8 mouse cellular contexts compared by ENCODE assay signal in genomic region chr15:94403461-94404070, GRCm38 (mm10).
A peak's percentile ranks its signal among the peaks of the same experiment; 100 is the strongest.
DNase-seq lines count a peak whose midpoint lies in the region; ATAC-seq and TF ChIP-seq lines count a peak whose summit lies in the region.
"Had no signal": no experiment of that assay in that cellular context is flagged by ENCODE, and none has a peak within 500 bp of the region (broad histone marks: within the 10 kb centered on the region; RNA-seq: fewer than 3 reads in every experiment).

No protein-coding gene starts in this region.

- peak overlapping the region; percentile 63 for H3K9ac ChIP-seq in lung, embryonic 15.5 days
- peak overlapping the region; percentile 74 for H3K9ac ChIP-seq in embryonic facial prominence, embryonic 12.5 days
- H3K9ac ChIP-seq in heart, embryonic 15.5 days = peak overlapping the region; percentile 60
- no peak overlapping the region for H3K9ac ChIP-seq in liver, postnatal 0 days (replicated peaks)

- no peak for TF ChIP-seq CTCF in liver, postnatal 0 days (IDR thresholded peaks at IDR 0.05; ENCODE audit: low read depth)

- H3K9me3 ChIP-seq in lung, embryonic 15.5 days = no peaks in the 10 kb centered on the region
- H3K9me3 ChIP-seq in embryonic facial prominence, embryonic 12.5 days = no peaks in the 10 kb centered on the region
- no peaks in the 10 kb centered on the region for H3K9me3 ChIP-seq in heart, embryonic 15.5 days (replicated peaks)
- H3K9me3 ChIP-seq in liver, postnatal 0 days (ENCODE audit: low read length) = no peaks in the 10 kb centered on the region

- H3K27ac ChIP-seq in lung, embryonic 15.5 days = peak overlapping the region; percentile 44; the same call in 1 of the 2 replicates
- peak overlapping the region; percentile 73 for H3K27ac ChIP-seq in embryonic facial prominence, embryonic 12.5 days
- no peak overlapping the region for H3K27ac ChIP-seq in heart, embryonic 15.5 days
- no peak overlapping the region for H3K27ac ChIP-seq in liver, postnatal 0 days (ENCODE audit: low read depth)

- H3K4me1 ChIP-seq in lung, embryonic 15.5 days = peaks cover 12% of the 10 kb centered on the region
- H3K4me1 ChIP-seq in embryonic facial prominence, embryonic 12.5 days = peaks cover 5% of the 10 kb centered on the region
- H3K4me1 ChIP-seq in heart, embryonic 15.5 days (replicated peaks) = peaks cover 14% of the 10 kb centered on the region
- peaks cover 7% of the 10 kb centered on the region; the same call in 1 of the 2 replicates for H3K4me1 ChIP-seq in liver, postnatal 0 days (ENCODE audit: insufficient read depth)

- DNase-seq in lung, adult 18-20 months = no peak
- no peak for DNase-seq in liver, postnatal 0 days
- DNase-seq in adipocyte (ENCODE audit: low spot score) = no peak
- no peak for DNase-seq in layer of hippocampus, adult 9-10 months (ENCODE audit: low spot score)

- WGBS in lung, embryonic 15.5 days = 2% methylated on average over 33 of the region's 34 CpGs
- WGBS in embryonic facial prominence, embryonic 12.5 days = 3% methylated on average over 34 of the region's 34 CpGs
- WGBS in heart, embryonic 15.5 days = under 1% methylated on average over 34 of the region's 34 CpGs
- 3% methylated on average over 34 of the region's 34 CpGs for WGBS in liver, postnatal 0 days (ENCODE audit: insufficient replicate concordance)

- H3K36me3 ChIP-seq in lung, embryonic 15.5 days = no peaks in the 10 kb centered on the region
- H3K36me3 ChIP-seq in embryonic facial prominence, embryonic 12.5 days = no peaks in the 10 kb centered on the region
- H3K36me3 ChIP-seq in heart, embryonic 15.5 days = no peaks in the 10 kb centered on the region
- H3K36me3 ChIP-seq in liver, postnatal 0 days (replicated peaks; ENCODE audit: insufficient read depth, low read length) = no peaks in the 10 kb centered on the region

- peak overlapping the region; percentile 65 for H3K4me3 ChIP-seq in lung, embryonic 15.5 days
- peak overlapping the region; percentile 72 for H3K4me3 ChIP-seq in embryonic facial prominence, embryonic 12.5 days
- H3K4me3 ChIP-seq in heart, embryonic 15.5 days = peak overlapping the region; percentile 80
- peak overlapping the region; percentile 47 for H3K4me3 ChIP-seq in liver, postnatal 0 days (ENCODE audit: low read depth, low read length)
- H3K4me3 ChIP-seq: myocyte had no signal

- H3K4me2 ChIP-seq in lung, embryonic 15.5 days = peak overlapping the region; percentile 94
- peak overlapping the region; percentile 87 for H3K4me2 ChIP-seq in embryonic facial prominence, embryonic 12.5 days (replicated peaks)
- H3K4me2 ChIP-seq in heart, embryonic 15.5 days = peak overlapping the region; percentile 98
- H3K4me2 ChIP-seq in liver, postnatal 0 days (ENCODE audit: low read depth, low read length) = peak overlapping the region; percentile 77

- no peak for TF ChIP-seq EP300 in liver, postnatal 0 days (IDR thresholded peaks at IDR 0.05; ENCODE audit: low read depth)

- peaks cover 16% of the 10 kb centered on the region for H3K27me3 ChIP-seq in lung, embryonic 15.5 days
- 0 out of 2 replicates have a peak, but pooled peaks cover 12% of the 10 kb centered on the region for H3K27me3 ChIP-seq in embryonic facial prominence, embryonic 12.5 days
- peaks cover 30% of the 10 kb centered on the region for H3K27me3 ChIP-seq in heart, embryonic 15.5 days
- peaks cover 36% of the 10 kb centered on the region for H3K27me3 ChIP-seq in liver, postnatal 0 days (ENCODE audit: insufficient read depth, low read length)

- ATAC-seq in lung, embryonic 15.5 days (ENCODE audit: borderline replicate concordance, extremely low read depth, low FRiP score, low TSS enrichment) = peak; percentile 41
- ATAC-seq in embryonic facial prominence, embryonic 12.5 days (ENCODE audit: insufficient number of reproducible peaks, insufficient read depth, low FRiP score, low TSS enrichment) = peak; percentile 57
- ATAC-seq in heart, embryonic 15.5 days (replicated peaks; ENCODE audit: insufficient number of reproducible peaks, insufficient read depth, low FRiP score, low read depth) = peak; percentile 9; the same call in 1 of the 2 replicates
- ATAC-seq in liver, postnatal 0 days = 0 out of 2 replicates have a peak, but pooled peaks have one; percentile 7

Comparison
In these comparisons a context has a peak if more than half of its experiments do, and no peak if none do; other contexts are left out.
1. ATAC-seq: peak in every context shown above with its lines; median percentile 57 in embryonic facial prominence, embryonic 12.5 days; 41 in lung, embryonic 15.5 days; 9 in heart, embryonic 15.5 days; 7 in liver, postnatal 0 days.
2. H3K27ac ChIP-seq: peak in lung, embryonic 15.5 days (single experiment) and embryonic facial prominence, embryonic 12.5 days (single experiment); none in heart, embryonic 15.5 days (single experiment) and liver, postnatal 0 days (single experiment).
3. Peak in every context shown above with its lines, with median percentiles within 50 percentile points of each other: H3K4me2 ChIP-seq and H3K4me3 ChIP-seq.